Mouse (Mus musculus) megakaryocyte-erythroid progenitor cell, adult 5 weeks (primary cell): Measurements from ENCODE around the gene Ccdc18. TPM values are rescaled to one million over a fixed set of nuclear protein-coding genes. Genes with fewer than 3 reads are reported as not detected.

Source experiments
- polyA plus RNA-seq: library from polyadenylated mRNA; stranded (reverse); fragments of >175 nt; gene quantifications from 2 replicates; pipeline ENCODE4 v1.2.3, GENCODE M21; 2012

Ccdc18 gene
- 0.87 and 1.2 TPM in 2 replicates for polyA plus RNA-seq

DNA sequence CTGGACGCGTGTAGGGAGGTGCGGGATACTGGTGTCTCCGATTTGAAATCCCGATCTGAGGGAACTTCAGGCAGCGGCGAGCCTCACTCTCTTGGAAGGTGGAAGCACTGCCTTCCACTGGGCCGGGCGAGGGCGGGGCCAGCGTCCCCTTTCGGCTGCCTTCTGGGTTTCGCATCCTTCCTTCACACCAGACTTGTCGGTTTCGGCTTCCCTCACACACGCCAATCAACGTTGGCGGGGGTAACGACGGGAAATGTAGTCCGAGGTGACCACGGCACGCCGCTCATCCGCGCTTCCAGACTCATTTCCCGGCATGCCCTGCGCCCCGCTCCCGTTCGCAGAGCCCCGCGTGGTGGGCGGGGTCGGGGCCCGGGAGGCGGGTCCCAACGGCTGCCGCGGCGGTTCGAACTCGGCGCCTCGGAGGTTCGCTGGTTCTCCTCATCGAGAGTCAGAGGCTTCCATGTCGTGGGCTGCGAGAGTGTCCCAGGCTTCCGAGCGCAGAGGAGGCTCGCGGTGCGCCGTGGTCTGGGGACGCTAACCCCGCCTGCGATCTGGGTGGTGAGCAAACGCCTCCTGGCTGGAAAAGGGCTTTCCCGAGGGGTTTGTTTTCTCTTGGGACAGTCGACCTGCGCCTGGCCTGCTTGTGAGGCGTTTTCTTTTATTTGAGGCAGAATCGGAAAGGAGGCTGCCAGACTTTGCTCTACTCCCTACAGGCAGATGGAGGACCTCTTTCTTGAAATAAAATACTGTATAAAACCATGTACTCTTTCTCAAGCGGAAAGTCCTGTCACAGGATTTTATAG lies at the start of gene Ccdc18, which contains the start of gene Tmed5:
Gene Ccdc18 (plus strand): TSS at position 435 of the 803 bp plus-strand sequence.
Gene Tmed5 (minus strand): TSS at position 180 of the 803 bp plus-strand sequence.

DNA sequence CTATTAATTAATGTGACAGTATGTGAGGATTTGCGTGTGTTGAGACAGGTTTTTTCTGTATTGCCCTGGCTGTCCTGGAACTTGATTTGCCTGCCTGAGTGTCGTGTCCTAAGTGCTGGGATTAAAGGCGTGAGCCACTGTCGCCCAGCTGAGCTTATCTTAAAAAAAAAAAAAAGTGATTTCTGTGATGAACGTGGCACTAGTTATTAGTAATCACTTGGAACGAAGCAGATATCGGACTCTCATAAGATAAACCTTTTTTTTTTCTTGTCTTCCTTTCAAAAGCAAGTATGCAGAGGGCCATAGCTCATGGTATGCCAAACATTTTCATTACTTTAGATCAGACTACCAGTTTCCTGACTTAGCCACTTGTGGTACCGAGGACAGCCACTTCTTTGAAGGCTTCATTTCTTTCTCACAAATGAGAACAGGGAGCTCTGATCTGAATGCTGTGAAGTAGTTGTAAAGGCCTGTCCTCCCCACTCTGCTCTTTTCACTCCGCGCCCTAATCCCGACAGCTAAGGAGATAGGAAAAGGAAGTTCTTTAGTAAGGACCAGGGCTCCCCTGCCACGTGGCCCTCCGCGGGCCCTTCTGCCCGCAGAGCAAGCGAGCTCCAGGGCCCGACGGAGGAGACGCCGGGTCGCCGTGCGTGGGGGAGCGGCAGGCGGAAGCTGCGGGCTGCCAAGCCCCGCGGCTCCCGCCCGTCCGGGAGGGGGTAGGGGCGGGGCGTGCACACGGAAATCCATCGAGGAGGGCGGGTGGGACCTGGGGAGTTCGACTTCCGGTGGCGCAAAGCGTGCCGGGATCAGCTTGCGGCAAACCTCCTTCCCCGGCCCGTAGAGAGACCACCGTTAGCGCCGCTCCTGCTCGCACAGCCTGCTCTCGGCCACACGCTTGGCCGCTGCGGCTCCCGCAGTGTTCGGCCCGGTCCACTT lies 135.7 kb downstream of the Ccdc18 start, which contains the start of gene Dr1:
Gene Dr1 (plus strand): TSS at position 771 of the 936 bp plus-strand sequence.

Other genes starting within 250 kb of the Ccdc18 start
- 53.2 and 63.9 TPM in 2 replicates for gene Rpl5, start 232.4 kb upstream of the Ccdc18 start, polyA plus RNA-seq
- gene Fam69a, start 145.8 kb upstream of the Ccdc18 start, polyA plus RNA-seq = 0.78 and 1.7 TPM in 2 replicates
- 23.8 and 29.5 TPM in 2 replicates for gene Mtf2, start 67.2 kb upstream of the Ccdc18 start, polyA plus RNA-seq
- 82.3 and 91.3 TPM in 2 replicates for gene Tmed5, start 255 bp upstream of the Ccdc18 start, polyA plus RNA-seq
- gene Dr1, start 136.0 kb downstream of the Ccdc18 start, polyA plus RNA-seq = 30.9 and 34.9 TPM in 2 replicates
- gene Pigg, start 179.7 kb downstream of the Ccdc18 start, polyA plus RNA-seq = 0.70 and 0.74 TPM in 2 replicates
- 1.1 and 3.2 TPM in 2 replicates for gene Gm42517, start 235.0 kb downstream of the Ccdc18 start, polyA plus RNA-seq